Mouse (Mus musculus): ENCODE results near the gene Ttf1. TPM values are rescaled to one million over a fixed set of nuclear protein-coding genes. Genes with fewer than 3 reads are reported as not detected.
A peak's percentile ranks its signal among the peaks of the same experiment; 100 is the strongest.

The Ttf1 gene
- polyA plus RNA-seq, 1 experiment from 2014 or later: 8.3 TPM

- peaks cover 89% of the 10 kb centered on the region for H3K27me3 ChIP-seq
- H3K36me3 ChIP-seq: no peaks in the 10 kb centered on the region
- WGBS: 20% methylated on average over 5 of the region's 5 CpGs
- H3K4me3 ChIP-seq: no peak overlapping the region
- H3K9ac ChIP-seq: no peak overlapping the region
- no peak overlapping the region; the same call in 1 of the 2 replicates for H3K27ac ChIP-seq (replicated peaks)
- H3K4me2 ChIP-seq: no peak overlapping the region
- no peak for ATAC-seq (ENCODE audit: low read depth)
- H3K9me3 ChIP-seq: no peaks in the 10 kb centered on the region
- peaks cover 27% of the 10 kb centered on the region for H3K4me1 ChIP-seq (replicated peaks)
Measured at GRCm38 (mm10) chr2:29039741-29040140, 20.3 kb upstream of the Ttf1 start.

- 8% methylated on average over 18 of the region's 18 CpGs for WGBS
- Histone ChIP-seq H3K4me1 (replicated peaks) (peaks cover 29% of the 10 kb centered on the region), H3K27me3 (peaks cover 94% of the 10 kb centered on the region), H3K4me3 (no peak overlapping the region), H3K27ac (replicated peaks) (no peak overlapping the region), H3K9me3 (no peaks in the 10 kb centered on the region), H3K9ac (peak overlapping the region; percentile 38; the same call in 1 of the 2 replicates), H3K36me3 (no peaks in the 10 kb centered on the region), H3K4me2 (no peak overlapping the region)
- ATAC-seq (ENCODE audit: low read depth): no peak
Measured at GRCm38 (mm10) chr2:29040594-29041476, 19.2 kb upstream of the Ttf1 start.

GRCm38 (mm10) chr2:29041477-29041768 is 18.6 kb upstream of the Ttf1 start:
- no peaks in the 10 kb centered on the region for H3K9me3 ChIP-seq
- no peak overlapping the region for H3K27ac ChIP-seq (replicated peaks)
- H3K27me3 ChIP-seq: peaks cover 96% of the 10 kb centered on the region
- no peak overlapping the region for H3K4me2 ChIP-seq
- no peak for ATAC-seq (ENCODE audit: low read depth)
- no peak overlapping the region for H3K4me3 ChIP-seq
- H3K36me3 ChIP-seq: no peaks in the 10 kb centered on the region
- 41% methylated on average over 8 of the region's 8 CpGs for WGBS
- H3K9ac ChIP-seq: no peak overlapping the region
- peaks cover 35% of the 10 kb centered on the region for H3K4me1 ChIP-seq (replicated peaks)

GRCm38 (mm10) chr2:29042124-29042523 is 17.9 kb upstream of the Ttf1 start:
- H3K36me3 ChIP-seq: no peaks in the 10 kb centered on the region
- H3K4me3 ChIP-seq: no peak overlapping the region
- H3K27ac ChIP-seq (replicated peaks): no peak overlapping the region
- peaks cover 95% of the 10 kb centered on the region for H3K27me3 ChIP-seq
- H3K4me1 ChIP-seq (replicated peaks): peaks cover 37% of the 10 kb centered on the region
- WGBS: 88% methylated on average over 5 of the region's 5 CpGs
- H3K9me3 ChIP-seq: no peaks in the 10 kb centered on the region
- ATAC-seq (ENCODE audit: low read depth): no peak
- H3K4me2 ChIP-seq: no peak overlapping the region
- no peak overlapping the region for H3K9ac ChIP-seq

- Histone ChIP-seq H3K4me3 (no peak overlapping the region), H3K4me2 (0 out of 2 replicates have a peak overlapping the region, but pooled peaks have one; percentile 10), H3K27me3 (peaks cover 89% of the 10 kb centered on the region), H3K9ac (no peak overlapping the region), H3K9me3 (no peaks in the 10 kb centered on the region), H3K4me1 (replicated peaks) (peaks cover 21% of the 10 kb centered on the region), H3K27ac (replicated peaks) (no peak overlapping the region), H3K36me3 (no peaks in the 10 kb centered on the region)
- ATAC-seq (ENCODE audit: low read depth): no peak
- 13% methylated on average over 16 of the region's 16 CpGs for WGBS
Measured at GRCm38 (mm10) chr2:29046151-29046550, 13.9 kb upstream of the Ttf1 start.

GRCm38 (mm10) chr2:29051932-29052331 is 8.1 kb upstream of the Ttf1 start:
- Histone ChIP-seq H3K36me3 (no peaks in the 10 kb centered on the region), H3K4me3 (no peak overlapping the region), H3K4me2 (no peak overlapping the region), H3K9me3 (no peaks in the 10 kb centered on the region), H3K27me3 (peaks cover 70% of the 10 kb centered on the region), H3K4me1 (replicated peaks) (peaks cover 16% of the 10 kb centered on the region), H3K9ac (no peak overlapping the region), H3K27ac (replicated peaks) (no peak overlapping the region)
- 49% methylated on average over 5 of the region's 5 CpGs for WGBS
- no peak for ATAC-seq (ENCODE audit: low read depth)

- no peaks in the 10 kb centered on the region for H3K36me3 ChIP-seq
- peak; percentile 52; the same call in 1 of the 2 replicates for ATAC-seq (ENCODE audit: low read depth)
- peaks cover 16% of the 10 kb centered on the region for H3K4me1 ChIP-seq (replicated peaks)
- no peaks in the 10 kb centered on the region for H3K9me3 ChIP-seq
- no peak overlapping the region for H3K4me2 ChIP-seq
- H3K27me3 ChIP-seq: peaks cover 70% of the 10 kb centered on the region
- WGBS: 32% methylated on average over 4 of the region's 4 CpGs
- H3K27ac ChIP-seq (replicated peaks): no peak overlapping the region
- no peak overlapping the region for H3K4me3 ChIP-seq
- no peak overlapping the region for H3K9ac ChIP-seq
Measured at GRCm38 (mm10) chr2:29052943-29053454, 7.1 kb upstream of the Ttf1 start.

GRCm38 (mm10) chr2:29053802-29054544 is 6.1 kb upstream of the Ttf1 start:
- H3K27me3 ChIP-seq: peaks cover 69% of the 10 kb centered on the region
- ATAC-seq (ENCODE audit: low read depth): peak; percentile 64; the same call in 1 of the 2 replicates
- H3K4me1 ChIP-seq (replicated peaks): peaks cover 16% of the 10 kb centered on the region
- 5% methylated on average over 20 of the region's 20 CpGs for WGBS
- H3K4me2 ChIP-seq: peak overlapping the region; percentile 70
- H3K36me3 ChIP-seq: no peaks in the 10 kb centered on the region
- H3K27ac ChIP-seq (replicated peaks): no peak overlapping the region
- no peaks in the 10 kb centered on the region for H3K9me3 ChIP-seq
- peak overlapping the region; percentile 68; the same call in 1 of the 2 replicates for H3K9ac ChIP-seq
- peak overlapping the region; percentile 47 for H3K4me3 ChIP-seq

GRCm38 (mm10) chr2:29054545-29054935 is 5.5 kb upstream of the Ttf1 start:
- Histone ChIP-seq H3K27me3 (peaks cover 69% of the 10 kb centered on the region), H3K36me3 (no peaks in the 10 kb centered on the region), H3K9ac (peak overlapping the region; percentile 68), H3K9me3 (no peaks in the 10 kb centered on the region), H3K27ac (replicated peaks) (no peak overlapping the region), H3K4me2 (peak overlapping the region; percentile 70), H3K4me1 (replicated peaks) (peaks cover 16% of the 10 kb centered on the region), H3K4me3 (peak overlapping the region; percentile 47)
- WGBS: 2% methylated on average over 30 of the region's 30 CpGs
- ATAC-seq (ENCODE audit: low read depth): no peak

GRCm38 (mm10) chr2:29054991-29055390 is 5.1 kb upstream of the Ttf1 start, which contains the start of gene Cfap77:
Gene Cfap77 (minus strand): TSS chr2:29055066.
- Histone ChIP-seq H3K4me3 (peak within 1 kb of the TSS; percentile 47), H3K36me3 (no peaks in the 10 kb centered on the region), H3K4me2 (peak within 1 kb of the TSS; percentile 70), H3K9ac (peak within 1 kb of the TSS; percentile 68), H3K27ac (replicated peaks) (no peak within 1 kb of the TSS), H3K4me1 (replicated peaks) (peaks cover 16% of the 10 kb centered on the region), H3K9me3 (no peaks in the 10 kb centered on the region), H3K27me3 (peaks cover 69% of the 10 kb centered on the region)
- under 1% methylated on average over 25 of the region's 25 CpGs for WGBS
- ATAC-seq (ENCODE audit: low read depth): no peak

- no peak overlapping the region for H3K4me2 ChIP-seq
- H3K36me3 ChIP-seq: peaks cover 45% of the 10 kb centered on the region
- no peaks in the 10 kb centered on the region for H3K9me3 ChIP-seq
- ATAC-seq (ENCODE audit: low read depth): no peak
- no peak overlapping the region for H3K9ac ChIP-seq
- H3K27ac ChIP-seq (replicated peaks): no peak overlapping the region
- WGBS: 90% methylated on average over 6 of the region's 6 CpGs
- peaks cover 12% of the 10 kb centered on the region for H3K4me1 ChIP-seq (replicated peaks)
- no peaks in the 10 kb centered on the region for H3K27me3 ChIP-seq
- no peak overlapping the region for H3K4me3 ChIP-seq
Measured at GRCm38 (mm10) chr2:29065796-29066195, 5.7 kb downstream of the Ttf1 start.

- peaks cover 51% of the 10 kb centered on the region for H3K36me3 ChIP-seq
- no peak overlapping the region; the same call in 1 of the 2 replicates for H3K9ac ChIP-seq
- WGBS: 58% methylated on average over 7 of the region's 7 CpGs
- H3K9me3 ChIP-seq: no peaks in the 10 kb centered on the region
- no peak overlapping the region for H3K27ac ChIP-seq (replicated peaks)
- no peak for ATAC-seq (ENCODE audit: low read depth)
- no peak overlapping the region for H3K4me3 ChIP-seq
- H3K4me1 ChIP-seq (replicated peaks): peaks cover 5% of the 10 kb centered on the region
- H3K4me2 ChIP-seq: no peak overlapping the region
- H3K27me3 ChIP-seq: no peaks in the 10 kb centered on the region
Measured at GRCm38 (mm10) chr2:29066410-29066809, 6.3 kb downstream of the Ttf1 start.

Data from neural tube, embryonic 13.5 days (tissue).